Mouse (Mus musculus): ENCODE results near the gene H2-Aa.
"Not testable (repeated sequence)": the region's sequence is repeated elsewhere in the genome, so short reads cannot be mapped to it uniquely, and the experiment has no call there.

Gene H2-Aa

GRCm38 (mm10) chr17:34313393-34313792 lies 25.8 kb upstream of the H2-Aa start:
- TF ChIP-seq POU5F1 (IDR thresholded peaks at IDR 0.05; ENCODE audit: borderline replicate concordance, low read length) (no peak), CTCF (conservative IDR thresholded peaks at IDR 0.05; ENCODE audit: low read length) (peak; percentile 85)
- Histone ChIP-seq H3K4me1 (replicated peaks; ENCODE audit: low read depth, low read length) (peaks cover 12% of the 10 kb centered on the region), H3K4me3 (replicated peaks; ENCODE audit: low read length) (no peak overlapping the region), H3K9me3 (ENCODE audit: low read length) (peaks cover 29% of the 10 kb centered on the region), H3K36me3 (ENCODE audit: insufficient read depth, low read length) (no peaks in the 10 kb centered on the region), H3K27me3 (ENCODE audit: insufficient read depth, low read length) (peaks cover 20% of the 10 kb centered on the region)

GRCm38 (mm10) chr17:34312185-34312584 lies 24.6 kb upstream of the H2-Aa start:
- Histone ChIP-seq H3K4me3 (replicated peaks; ENCODE audit: low read length) (no peak overlapping the region), H3K27me3 (ENCODE audit: insufficient read depth, low read length) (peaks cover 23% of the 10 kb centered on the region), H3K4me1 (replicated peaks; ENCODE audit: low read depth, low read length) (peaks cover 12% of the 10 kb centered on the region), H3K9me3 (ENCODE audit: low read length) (peaks cover 29% of the 10 kb centered on the region), H3K36me3 (ENCODE audit: insufficient read depth, low read length) (no peaks in the 10 kb centered on the region)
- no peak for TF ChIP-seq CTCF (conservative IDR thresholded peaks at IDR 0.05; ENCODE audit: low read length)
- no peak for TF ChIP-seq NANOG (IDR thresholded peaks at IDR 0.05; ENCODE audit: borderline replicate concordance, low read length)
- TF ChIP-seq POU5F1 (IDR thresholded peaks at IDR 0.05; ENCODE audit: borderline replicate concordance, low read length) = no peak

- H3K36me3 ChIP-seq (ENCODE audit: insufficient read depth, low read length); H3K4me3 ChIP-seq (replicated peaks; ENCODE audit: low read length): not testable (repeated sequence)
- Histone ChIP-seq H3K9me3 (ENCODE audit: low read length) (peaks cover 29% of the 10 kb centered on the region), H3K4me1 (replicated peaks; ENCODE audit: low read depth, low read length) (peaks cover 12% of the 10 kb centered on the region), H3K27me3 (ENCODE audit: insufficient read depth, low read length) (peaks cover 19% of the 10 kb centered on the region)
Observed at GRCm38 (mm10) chr17:34310526-34310925, 22.9 kb upstream of the H2-Aa start.

GRCm38 (mm10) chr17:34309683-34310385 lies 22.2 kb upstream of the H2-Aa start:
- peaks cover 13% of the 10 kb centered on the region for H3K27me3 ChIP-seq (ENCODE audit: insufficient read depth, low read length)
- TF ChIP-seq POU5F1 (IDR thresholded peaks at IDR 0.05; ENCODE audit: borderline replicate concordance, low read length) (no peak), NANOG (IDR thresholded peaks at IDR 0.05; ENCODE audit: borderline replicate concordance, low read length) (no peak), CTCF (conservative IDR thresholded peaks at IDR 0.05; ENCODE audit: low read length) (no peak)
- peak overlapping the region; percentile 68 for H3K4me3 ChIP-seq (replicated peaks; ENCODE audit: low read length)
- no peaks in the 10 kb centered on the region for H3K36me3 ChIP-seq (ENCODE audit: insufficient read depth, low read length)
- peaks cover 29% of the 10 kb centered on the region for H3K9me3 ChIP-seq (ENCODE audit: low read length)
- H3K4me1 ChIP-seq (replicated peaks; ENCODE audit: low read depth, low read length) = peaks cover 12% of the 10 kb centered on the region

- peak overlapping the region; percentile 68 for H3K4me3 ChIP-seq (replicated peaks; ENCODE audit: low read length)
- H3K36me3 ChIP-seq (ENCODE audit: insufficient read depth, low read length) = no peaks in the 10 kb centered on the region
- peaks cover 7% of the 10 kb centered on the region for H3K4me1 ChIP-seq (replicated peaks; ENCODE audit: low read depth, low read length)
- peaks cover 7% of the 10 kb centered on the region for H3K27me3 ChIP-seq (ENCODE audit: insufficient read depth, low read length)
- H3K9me3 ChIP-seq (ENCODE audit: low read length) = peaks cover 29% of the 10 kb centered on the region
- no peak for TF ChIP-seq CTCF (conservative IDR thresholded peaks at IDR 0.05; ENCODE audit: low read length)
Observed at GRCm38 (mm10) chr17:34309225-34309624, 21.6 kb upstream of the H2-Aa start.

GRCm38 (mm10) chr17:34308161-34308560 lies 20.5 kb upstream of the H2-Aa start:
- H3K27me3 ChIP-seq (ENCODE audit: insufficient read depth, low read length) = 0 out of 2 replicates have a peak, but pooled peaks cover 3% of the 10 kb centered on the region
- H3K4me1 ChIP-seq (replicated peaks; ENCODE audit: low read depth, low read length) = peaks cover 3% of the 10 kb centered on the region; the same call in 1 of the 2 replicates
- no peak overlapping the region for H3K4me3 ChIP-seq (replicated peaks; ENCODE audit: low read length)
- peaks cover 29% of the 10 kb centered on the region for H3K9me3 ChIP-seq (ENCODE audit: low read length)
- H3K36me3 ChIP-seq (ENCODE audit: insufficient read depth, low read length) = no peaks in the 10 kb centered on the region
- no peak for TF ChIP-seq CTCF (conservative IDR thresholded peaks at IDR 0.05; ENCODE audit: low read length)
- no peak for TF ChIP-seq NANOG (IDR thresholded peaks at IDR 0.05; ENCODE audit: borderline replicate concordance, low read length)
- no peak for TF ChIP-seq POU5F1 (IDR thresholded peaks at IDR 0.05; ENCODE audit: borderline replicate concordance, low read length)

- Histone ChIP-seq H3K9me3 (ENCODE audit: low read length) (peaks cover 29% of the 10 kb centered on the region), H3K4me3 (replicated peaks; ENCODE audit: low read length) (no peak overlapping the region), H3K27me3 (ENCODE audit: insufficient read depth, low read length) (0 out of 2 replicates have a peak, but pooled peaks cover 3% of the 10 kb centered on the region), H3K4me1 (replicated peaks; ENCODE audit: low read depth, low read length) (peaks cover 3% of the 10 kb centered on the region; the same call in 1 of the 2 replicates), H3K36me3 (ENCODE audit: insufficient read depth, low read length) (no peaks in the 10 kb centered on the region)
- no peak for TF ChIP-seq CTCF (conservative IDR thresholded peaks at IDR 0.05; ENCODE audit: low read length)
- TF ChIP-seq NANOG (IDR thresholded peaks at IDR 0.05; ENCODE audit: borderline replicate concordance, low read length) = no peak
- no peak for TF ChIP-seq POU5F1 (IDR thresholded peaks at IDR 0.05; ENCODE audit: borderline replicate concordance, low read length)
Observed at GRCm38 (mm10) chr17:34307216-34307615, 19.6 kb upstream of the H2-Aa start.

- Histone ChIP-seq H3K4me3 (replicated peaks; ENCODE audit: low read length) (no peak overlapping the region), H3K36me3 (ENCODE audit: insufficient read depth, low read length) (no peaks in the 10 kb centered on the region), H3K9me3 (ENCODE audit: low read length) (peaks cover 23% of the 10 kb centered on the region), H3K4me1 (replicated peaks; ENCODE audit: low read depth, low read length) (peaks cover 3% of the 10 kb centered on the region; the same call in 1 of the 2 replicates), H3K27me3 (ENCODE audit: insufficient read depth, low read length) (0 out of 2 replicates have a peak, but pooled peaks cover 3% of the 10 kb centered on the region)
- TF ChIP-seq CTCF (conservative IDR thresholded peaks at IDR 0.05; ENCODE audit: low read length) (no peak), NANOG (IDR thresholded peaks at IDR 0.05; ENCODE audit: borderline replicate concordance, low read length) (no peak), POU5F1 (IDR thresholded peaks at IDR 0.05; ENCODE audit: borderline replicate concordance, low read length) (no peak)
Observed at GRCm38 (mm10) chr17:34306407-34306806, 18.8 kb upstream of the H2-Aa start.
